Mouse (Mus musculus) midbrain, postnatal 0 days (tissue): ENCODE data around the gene Rnpc3. TPM values are rescaled to one million over a fixed set of nuclear protein-coding genes. Genes with fewer than 3 reads are reported as not detected.

Experiments
- ATAC-seq: fragments of 200-750 bp; cut with Nextera tagmentation; 2 replicates; pipeline ENCODE4 v1.8.0; 2017; ENCODE audit warnings: moderate number of reproducible peaks, mild to moderate bottlenecking, moderate TSS enrichment, moderate library complexity; ENCODE audit not compliant: low FRiP score
- DNase-seq: peaks from one replicate; pipeline ENCODE4 v3.0.0-alpha.2; 2015; ENCODE audit warnings: low spot score
- H3K27ac ChIP-seq: fragments of 300-500 bp; sonication (generic); 2 replicates; pipeline ENCODE4 v1.5.1; 2014; ENCODE audit warnings: low read depth, mild to moderate bottlenecking, low read length, mixed read lengths
- H3K27me3 ChIP-seq: fragments of 300-500 bp; sonication (generic); 2 replicates; pipeline ENCODE4 v1.6.1; 2014; ENCODE audit warnings: low read length, control low read depth, mixed read lengths; ENCODE audit not compliant: insufficient read depth
- H3K36me3 ChIP-seq: fragments of 300-500 bp; sonication (generic); 2 replicates; pipeline ENCODE4 v1.6.1; 2014; ENCODE audit warnings: low read length, control low read depth, mixed read lengths; ENCODE audit not compliant: insufficient read depth
- H3K4me1 ChIP-seq: fragments of 300-500 bp; sonication (generic); 2 replicates; pipeline ENCODE4 v1.6.1; 2014; ENCODE audit warnings: mild to moderate bottlenecking, control low read depth, antibody characterized with exemption, low read length, mixed read lengths; ENCODE audit not compliant: insufficient read depth
- H3K4me2 ChIP-seq: fragments of 300-500 bp; sonication (generic); 2 replicates; pipeline ENCODE4 v1.6.1; 2014; ENCODE audit warnings: low read depth, mild to moderate bottlenecking, low read length, mixed read lengths; ENCODE audit not compliant: poor library complexity, severe bottlenecking
- H3K4me3 ChIP-seq: fragments of 300-500 bp; sonication (generic); 2 replicates; pipeline ENCODE4 v1.5.1; 2014; ENCODE audit warnings: low read depth, mild to moderate bottlenecking, low read length, moderate library complexity
- H3K9ac ChIP-seq: fragments of 300-500 bp; sonication (generic); replicated peaks from 2 replicates; pipeline ENCODE4 v1.6.1; 2014; ENCODE audit warnings: mild to moderate bottlenecking, low read length, moderate library complexity, mixed read lengths; ENCODE audit not compliant: poor library complexity, severe bottlenecking
- H3K9me3 ChIP-seq: fragments of 300-500 bp; sonication (generic); 2 replicates; pipeline ENCODE4 v1.6.1; 2016; ENCODE audit warnings: low read length, control low read depth
- CTCF ChIP-seq: IDR thresholded peaks from 2 replicates; pipeline ENCODE4 v1.5.1; 2016; ENCODE audit warnings: antibody characterized with exemption, mild to moderate bottlenecking
- WGBS: fragments of 180-500 bp; shearing (Covaris S2); extraction: QIAGEN DNeasy Blood & Tissue Kit; methylation state at CpG from one replicate; pipeline ENCODE4 v1.1.7; 2014; 5-methylcytosine and 5-hydroxymethylcytosine counted together
- polyA plus RNA-seq: library from polyadenylated mRNA; unstranded; fragments of >200 nt; fragmentation: Nextera tagmentation; extraction: Ambion mirVana; gene quantifications from 2 replicates; pipeline ENCODE4 v1.2.1, GENCODE M21; 2015
- total RNA-seq: library from RNA; depleted of rRNA; stranded (reverse); fragments of >200 nt; gene quantifications from 2 replicates; pipeline ENCODE4 v1.2.3, GENCODE M21; 2014; rRNA removed

Gene Rnpc3
- total and polyA plus RNA-seq, 2 experiments from 2014 or later = 38.0 to 63.6 TPM

DNA sequence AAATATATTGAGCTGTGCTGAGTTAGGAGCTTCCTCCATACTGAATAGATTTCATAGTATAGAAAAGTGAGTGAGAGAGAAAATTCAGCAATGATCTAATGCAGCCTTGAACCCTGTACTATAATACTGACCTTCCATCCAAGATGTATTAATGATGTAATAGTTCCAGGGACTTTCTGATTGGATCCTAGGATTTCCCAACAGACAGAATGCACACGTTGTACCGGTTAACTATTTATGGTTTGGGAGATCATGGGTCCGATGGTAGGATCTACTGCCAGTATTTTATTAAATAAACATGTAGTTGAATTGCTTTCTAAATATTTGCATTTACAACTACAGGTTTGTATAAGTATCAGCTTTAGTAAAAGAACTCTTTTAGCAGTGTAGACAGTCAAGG lies 57.8 kb downstream of the Rnpc3 start:
- Histone ChIP-seq H3K4me2 (no peak overlapping the region), H3K27ac (no peak overlapping the region), H3K36me3 (no peaks in the 10 kb centered on the region; the same call in 1 of the 2 replicates), H3K4me3 (no peak overlapping the region), H3K9me3 (no peaks in the 10 kb centered on the region), H3K27me3 (no peaks in the 10 kb centered on the region), H3K4me1 (no peaks in the 10 kb centered on the region), H3K9ac (no peak overlapping the region)
- no peak for DNase-seq
- TF ChIP-seq CTCF = no peak
- WGBS = 81% methylated on average over 3 of the region's 3 CpGs
- ATAC-seq = no peak

Other genes with a start within 250 kb of the Rnpc3 start
- not detected in 2 replicates for gene Amy2a1, start 97.7 kb downstream of the Rnpc3 start, total RNA-seq
- gene Amy2a1, start 97.7 kb downstream of the Rnpc3 start, polyA plus RNA-seq = not detected in 2 replicates
- gene Amy1, start 23.4 kb downstream of the Rnpc3 start, total RNA-seq = 35.1 and 43.2 TPM in 2 replicates
- 32.9 and 36.1 TPM in 2 replicates for gene Amy1, start 23.4 kb downstream of the Rnpc3 start, polyA plus RNA-seq